Mouse (Mus musculus) hindbrain, embryonic 14.5 days (tissue): Measurements from ENCODE around the gene Dlg4. TPM values are rescaled to one million over a fixed set of nuclear protein-coding genes. Genes with fewer than 3 reads are reported as not detected.

Experiments used
- ATAC-seq: fragments of 200-750 bp; cut with Nextera tagmentation; 2 replicates; pipeline ENCODE4 v1.8.0; 2017; ENCODE audit warnings: moderate number of reproducible peaks, mild to moderate bottlenecking, moderate TSS enrichment, moderate library complexity; ENCODE audit not compliant: low FRiP score
- DNase-seq: peaks from one replicate; pipeline ENCODE4 v3.0.0-alpha.2; 2015; ENCODE audit warnings: low spot score
- H3K27ac ChIP-seq: fragments of 300-500 bp; sonication (generic); 2 replicates; pipeline ENCODE4 v1.5.1; 2014; ENCODE audit warnings: mild to moderate bottlenecking, moderate library complexity
- H3K27me3 ChIP-seq: fragments of 300-500 bp; sonication (generic); 2 replicates; pipeline ENCODE4 v1.6.1; 2014; ENCODE audit warnings: mild to moderate bottlenecking, low read length, mixed read lengths; ENCODE audit not compliant: control insufficient read depth, insufficient read depth
- H3K36me3 ChIP-seq: fragments of 300-500 bp; sonication (generic); replicated peaks from 2 replicates; pipeline ENCODE4 v1.6.1; 2014; ENCODE audit not compliant: control insufficient read depth, insufficient read depth
- H3K4me1 ChIP-seq: fragments of 300-500 bp; sonication (generic); replicated peaks from 2 replicates; pipeline ENCODE4 v1.6.1; 2014; ENCODE audit warnings: antibody characterized with exemption, low read length, mixed read lengths; ENCODE audit not compliant: control insufficient read depth, insufficient read depth
- H3K4me2 ChIP-seq: fragments of 300-500 bp; sonication (generic); replicated peaks from 2 replicates; pipeline ENCODE4 v1.6.1; 2014; ENCODE audit warnings: mild to moderate bottlenecking, moderate library complexity
- H3K4me3 ChIP-seq: fragments of 300-500 bp; sonication (generic); replicated peaks from 2 replicates; pipeline ENCODE4 v1.5.1; 2014; ENCODE audit warnings: mild to moderate bottlenecking, low read length
- H3K9ac ChIP-seq: fragments of 300-500 bp; sonication (generic); 2 replicates; pipeline ENCODE4 v1.6.1; 2014
- H3K9me3 ChIP-seq: fragments of 300-500 bp; sonication (generic); 2 replicates; pipeline ENCODE4 v1.6.1; 2016; ENCODE audit warnings: low read length; ENCODE audit not compliant: control insufficient read depth
- WGBS: fragments of 180-500 bp; shearing (Covaris S2); extraction: QIAGEN DNeasy Blood & Tissue Kit; methylation state at CpG from one replicate; pipeline ENCODE4 v1.1.7; 2014; 5-methylcytosine and 5-hydroxymethylcytosine counted together
- polyA plus RNA-seq: library from polyadenylated mRNA; unstranded; fragments of >200 nt; fragmentation: Nextera tagmentation; extraction: Ambion mirVana; gene quantifications from 2 replicates; pipeline ENCODE4 v1.2.1, GENCODE M21; 2014

The Dlg4 gene
- polyA plus RNA-seq, 1 experiment from 2014 or later = 26.6 TPM

GRCm38 (mm10) chr11:69982225-69982624 lies 34.5 kb upstream of the Dlg4 start, which contains the start of gene Elp5:
Gene Elp5, minus strand, starts transcription at chr11:69982517.
- H3K27me3 ChIP-seq = no peaks in the 10 kb centered on the region
- peak within 1 kb of the TSS; percentile 72 for H3K4me2 ChIP-seq
- H3K36me3 ChIP-seq = peaks cover 41% of the 10 kb centered on the region
- peak within 1 kb of the TSS; percentile 100 for H3K4me3 ChIP-seq
- WGBS = 63% methylated on average over 8 of the region's 8 CpGs
- ATAC-seq = no peak
- H3K9me3 ChIP-seq = no peaks in the 10 kb centered on the region
- peak within 1 kb of the TSS; percentile 100 for H3K9ac ChIP-seq
- H3K27ac ChIP-seq = peak within 1 kb of the TSS; percentile 100
- DNase-seq = no peak
- H3K4me1 ChIP-seq = peaks cover 27% of the 10 kb centered on the region

- H3K4me3 ChIP-seq = peak overlapping the region; percentile 100; the same call in 1 of the 2 replicates
- no peak for ATAC-seq
- no peaks in the 10 kb centered on the region for H3K9me3 ChIP-seq
- peak overlapping the region; percentile 72 for H3K4me2 ChIP-seq
- H3K4me1 ChIP-seq = peaks cover 27% of the 10 kb centered on the region
- H3K27ac ChIP-seq = no peak overlapping the region
- H3K27me3 ChIP-seq = no peaks in the 10 kb centered on the region
- no peak for DNase-seq
- 50% methylated on average over 5 of the region's 5 CpGs for WGBS
- peak overlapping the region; percentile 100 for H3K9ac ChIP-seq
- peaks cover 43% of the 10 kb centered on the region for H3K36me3 ChIP-seq
Measured at GRCm38 (mm10) chr11:69982877-69983276, 33.9 kb upstream of the Dlg4 start.

DNA sequence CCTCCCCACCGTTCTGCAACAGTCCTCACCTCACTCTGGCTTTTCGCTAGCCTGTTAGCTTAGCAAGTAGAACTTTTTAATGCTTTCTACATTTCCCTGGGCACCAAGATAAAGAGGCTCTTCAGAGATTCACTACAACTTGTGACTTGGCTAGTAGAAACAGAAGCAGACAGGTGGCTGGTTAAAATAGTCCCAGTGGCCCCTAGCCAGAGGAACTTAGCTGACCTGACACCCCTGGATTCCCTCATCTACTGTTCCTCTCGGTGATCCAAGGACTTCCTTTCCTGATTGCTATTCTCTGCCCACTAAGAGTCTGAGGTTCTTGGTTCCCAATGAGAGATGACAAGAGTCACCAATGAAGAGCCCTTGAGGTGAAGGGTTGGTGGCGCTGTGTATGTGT lies 33.4 kb upstream of the Dlg4 start:
- WGBS = 91% methylated on average over 4 of the region's 4 CpGs
- Histone ChIP-seq H3K9ac (peak overlapping the region; percentile 100; the same call in 1 of the 2 replicates), H3K36me3 (peaks cover 48% of the 10 kb centered on the region), H3K4me2 (peak overlapping the region; percentile 72), H3K27me3 (no peaks in the 10 kb centered on the region), H3K4me1 (peaks cover 27% of the 10 kb centered on the region), H3K9me3 (no peaks in the 10 kb centered on the region), H3K27ac (no peak overlapping the region), H3K4me3 (0 out of 2 replicates have a peak overlapping the region, but pooled peaks have one; percentile 100)
- ATAC-seq = no peak
- DNase-seq = no peak

- WGBS = 91% methylated on average over 8 of the region's 8 CpGs
- H3K27ac ChIP-seq = no peak overlapping the region
- no peak overlapping the region for H3K4me3 ChIP-seq
- DNase-seq = no peak
- peaks cover 20% of the 10 kb centered on the region for H3K4me1 ChIP-seq
- no peak overlapping the region for H3K4me2 ChIP-seq
- ATAC-seq = no peak
- no peaks in the 10 kb centered on the region for H3K9me3 ChIP-seq
- H3K36me3 ChIP-seq = peaks cover 58% of the 10 kb centered on the region
- no peak overlapping the region for H3K9ac ChIP-seq
- H3K27me3 ChIP-seq = no peaks in the 10 kb centered on the region
Measured at GRCm38 (mm10) chr11:69984431-69984830, 32.3 kb upstream of the Dlg4 start.

DNA sequence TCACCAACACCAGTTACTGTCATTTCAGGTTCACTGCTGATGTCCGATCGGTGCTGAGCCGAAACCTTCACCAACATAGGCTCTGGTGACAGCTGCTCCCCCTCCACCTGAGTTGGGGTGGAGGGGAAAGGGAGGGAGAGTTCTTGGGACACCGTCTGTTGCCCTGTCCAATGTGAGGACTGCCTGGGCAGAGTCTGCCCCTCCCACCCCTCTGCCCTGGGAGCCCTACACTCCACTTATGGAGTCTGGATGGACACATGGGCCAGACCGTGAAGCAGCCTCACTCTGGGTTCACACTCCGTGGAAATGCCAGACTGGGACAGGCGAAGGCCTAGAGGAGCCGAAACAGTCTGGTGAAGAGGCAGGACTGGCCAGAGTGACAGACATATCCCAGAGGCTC lies 26.8 kb upstream of the Dlg4 start:
- Histone ChIP-seq H3K36me3 (peaks cover 72% of the 10 kb centered on the region), H3K9ac (no peak overlapping the region), H3K9me3 (no peaks in the 10 kb centered on the region), H3K4me1 (peaks cover 9% of the 10 kb centered on the region), H3K27ac (no peak overlapping the region), H3K27me3 (no peaks in the 10 kb centered on the region), H3K4me3 (no peak overlapping the region), H3K4me2 (no peak overlapping the region)
- WGBS = 96% methylated on average over 8 of the region's 8 CpGs
- DNase-seq (no peak), ATAC-seq (no peak)

- under 1% methylated on average over 40 of the region's 40 CpGs for WGBS
Measured at GRCm38 (mm10) chr11:69990850-69991691, 25.7 kb upstream of the Dlg4 start, which contains the start of gene Gabarap. Gene Gabarap, plus strand, starts transcription at chr11:69991143.

GRCm38 (mm10) chr11:69991711-69992110 lies 25.0 kb upstream of the Dlg4 start:
- H3K9ac ChIP-seq = peak overlapping the region; percentile 91
- peak overlapping the region; percentile 70 for H3K4me2 ChIP-seq
- H3K36me3 ChIP-seq = peaks cover 56% of the 10 kb centered on the region
- no peaks in the 10 kb centered on the region for H3K27me3 ChIP-seq
- H3K9me3 ChIP-seq = no peaks in the 10 kb centered on the region
- peaks cover 9% of the 10 kb centered on the region for H3K4me1 ChIP-seq
- peak overlapping the region; percentile 78 for H3K4me3 ChIP-seq
- WGBS = under 1% methylated on average over 15 of the region's 15 CpGs
- peak overlapping the region; percentile 92 for H3K27ac ChIP-seq
- DNase-seq = no peak
- ATAC-seq = peak; percentile 13; the same call in 1 of the 2 replicates

More at GRCm38 (mm10) chr11:69990850-69991691, 25.7 kb upstream of the Dlg4 start, which contains the start of gene Gabarap:
- Histone ChIP-seq H3K4me3 (peak within 1 kb of the TSS; percentile 78), H3K4me2 (peak within 1 kb of the TSS; percentile 70), H3K36me3 (peaks cover 62% of the 10 kb centered on the region), H3K9me3 (no peaks in the 10 kb centered on the region), H3K27ac (peak within 1 kb of the TSS; percentile 92), H3K4me1 (peaks cover 9% of the 10 kb centered on the region), H3K9ac (peak within 1 kb of the TSS; percentile 91), H3K27me3 (no peaks in the 10 kb centered on the region)
- peak; percentile 98 for DNase-seq
- peak; percentile 68 for ATAC-seq

DNA sequence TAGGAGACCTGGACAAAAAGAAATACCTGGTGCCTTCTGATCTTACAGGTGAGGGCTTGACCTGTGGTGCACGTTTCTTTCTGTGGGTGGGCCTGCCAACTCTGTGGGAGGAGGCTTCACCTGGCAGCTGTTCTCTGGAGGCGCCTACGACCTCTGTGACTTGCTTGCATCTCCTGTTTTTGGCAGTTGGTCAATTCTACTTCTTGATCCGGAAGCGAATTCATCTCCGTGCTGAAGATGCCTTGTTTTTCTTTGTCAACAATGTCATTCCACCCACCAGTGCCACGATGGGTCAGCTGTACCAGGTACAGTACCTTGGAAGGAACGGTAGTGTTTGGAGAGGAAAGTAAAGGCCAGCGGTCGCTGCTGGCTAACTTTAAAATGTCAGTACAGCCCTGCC lies 24.3 kb upstream of the Dlg4 start:
- Histone ChIP-seq H3K27me3 (no peaks in the 10 kb centered on the region), H3K36me3 (peaks cover 49% of the 10 kb centered on the region), H3K4me1 (peaks cover 11% of the 10 kb centered on the region), H3K4me2 (peak overlapping the region; percentile 70), H3K9ac (peak overlapping the region; percentile 91), H3K4me3 (peak overlapping the region; percentile 78), H3K9me3 (no peaks in the 10 kb centered on the region), H3K27ac (no peak overlapping the region)
- WGBS = 88% methylated on average over 10 of the region's 10 CpGs
- DNase-seq = no peak
- no peak for ATAC-seq

DNA sequence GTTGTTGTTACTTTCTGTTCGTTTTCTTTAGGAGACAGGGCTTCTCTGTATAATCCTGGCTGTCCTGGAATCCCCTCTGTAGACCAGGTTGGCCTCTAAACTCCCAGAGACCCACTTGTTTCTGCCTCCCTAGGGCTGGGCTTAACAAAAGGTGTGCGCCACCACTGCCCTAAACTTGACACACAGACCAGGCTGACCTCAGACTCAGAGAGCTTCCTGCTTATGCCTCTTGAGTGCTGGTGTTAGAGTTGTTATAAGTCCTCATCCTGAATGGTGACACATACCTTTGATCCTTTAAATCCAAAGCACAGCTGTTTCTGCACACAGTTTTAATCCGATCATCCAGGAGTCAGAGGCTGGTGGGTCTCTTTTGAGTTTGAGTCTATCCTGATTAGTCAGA lies 23.8 kb upstream of the Dlg4 start:
- DNase-seq = no peak
- WGBS = 95% methylated on average over 3 of the region's 3 CpGs
- H3K4me1 ChIP-seq = peaks cover 17% of the 10 kb centered on the region
- H3K36me3 ChIP-seq = peaks cover 46% of the 10 kb centered on the region
- no peak for ATAC-seq
- peak overlapping the region; percentile 91; the same call in 1 of the 2 replicates for H3K9ac ChIP-seq
- peak overlapping the region; percentile 78 for H3K4me3 ChIP-seq
- no peaks in the 10 kb centered on the region for H3K27me3 ChIP-seq
- H3K9me3 ChIP-seq = no peaks in the 10 kb centered on the region
- H3K27ac ChIP-seq = no peak overlapping the region
- H3K4me2 ChIP-seq = peak overlapping the region; percentile 70
